Mouse (Mus musculus) cerebellum, adult 2 months (tissue): ENCODE results near the gene Arpin.

Experiments
- CTCF ChIP-seq: fragments of 200-500 bp; IDR thresholded peaks from 2 replicates; pipeline ENCODE4 v1.5.1; 2011; ENCODE audit warnings: low read depth, mild to moderate bottlenecking, control low read depth, low read length, moderate library complexity, borderline replicate concordance; ENCODE audit not compliant: insufficient read depth
- POLR2A ChIP-seq: fragments of 200-500 bp; IDR thresholded peaks from 2 replicates; pipeline ENCODE4 v1.6.1; 2011; ENCODE audit warnings: low read length, control low read depth, borderline replicate concordance; ENCODE audit not compliant: insufficient read depth

GRCm38 (mm10) chr7:79880998-79881397, 54.2 kb downstream of the Arpin start:
- no peak for TF ChIP-seq CTCF
- no peak for TF ChIP-seq POLR2A
